Mouse (Mus musculus): ENCODE data around the gene P2rx3. TPM values are rescaled to one million over a fixed set of nuclear protein-coding genes. Genes with fewer than 3 reads are reported as not detected.
A peak's percentile ranks its signal among the peaks of the same experiment; 100 is the strongest.

P2rx3 gene
- polyA plus RNA-seq, 1 experiment from 2014 or later = 0.55 TPM

- Histone ChIP-seq H3K9ac (ENCODE audit: low read depth, low read length) (no peak within 1 kb of the TSS), H3K36me3 (ENCODE audit: control insufficient read depth, insufficient read depth) (no peaks in the 10 kb centered on the region)
Observed at GRCm38 (mm10) chr2:84980188-84980587, 57.1 kb downstream of the P2rx3 start, which contains the start of gene Prg2. TSS of gene Prg2 (plus strand) at chr2:84980461.

GRCm38 (mm10) chr2:84975580-84975979 is 61.7 kb downstream of the P2rx3 start:
- Histone ChIP-seq H3K36me3 (ENCODE audit: control insufficient read depth, insufficient read depth) (no peaks in the 10 kb centered on the region), H3K9me3 (replicated peaks; ENCODE audit: control insufficient read depth, low read length) (no peaks in the 10 kb centered on the region), H3K27ac (ENCODE audit: low read length) (no peak overlapping the region), H3K4me1 (ENCODE audit: control insufficient read depth, low read depth, low read length) (no peaks in the 10 kb centered on the region), H3K4me3 (ENCODE audit: low read depth, low read length) (no peak overlapping the region), H3K4me2 (ENCODE audit: low read depth, low read length) (no peak overlapping the region), H3K9ac (ENCODE audit: low read depth, low read length) (no peak overlapping the region), H3K27me3 (ENCODE audit: control insufficient read depth, insufficient read depth, low read depth, low read length) (no peaks in the 10 kb centered on the region)
- WGBS (ENCODE audit: insufficient replicate concordance) = 56% methylated on average over 2 of the region's 2 CpGs
- no peak for ATAC-seq (ENCODE audit: low read depth)

More at GRCm38 (mm10) chr2:84980188-84980587, 57.1 kb downstream of the P2rx3 start, which contains the start of gene Prg2:
- Histone ChIP-seq H3K9me3 (replicated peaks; ENCODE audit: control insufficient read depth, low read length) (no peaks in the 10 kb centered on the region), H3K4me2 (ENCODE audit: low read depth, low read length) (no peak within 1 kb of the TSS), H3K4me3 (ENCODE audit: low read depth, low read length) (no peak within 1 kb of the TSS), H3K27me3 (ENCODE audit: control insufficient read depth, insufficient read depth, low read depth, low read length) (no peaks in the 10 kb centered on the region), H3K4me1 (ENCODE audit: control insufficient read depth, low read depth, low read length) (no peaks in the 10 kb centered on the region), H3K27ac (ENCODE audit: low read length) (no peak within 1 kb of the TSS)
- WGBS (ENCODE audit: insufficient replicate concordance) = 35% methylated on average over 1 of the region's 1 CpGs
- ATAC-seq (ENCODE audit: low read depth) = no peak

GRCm38 (mm10) chr2:84967318-84967991 is 69.8 kb downstream of the P2rx3 start:
- ATAC-seq (ENCODE audit: low read depth) = peak; percentile 7; the same call in 1 of the 2 replicates
- Histone ChIP-seq H3K4me3 (ENCODE audit: low read depth, low read length) (no peak overlapping the region), H3K9me3 (replicated peaks; ENCODE audit: control insufficient read depth, low read length) (no peaks in the 10 kb centered on the region), H3K36me3 (ENCODE audit: control insufficient read depth, insufficient read depth) (no peaks in the 10 kb centered on the region), H3K4me1 (ENCODE audit: control insufficient read depth, low read depth, low read length) (peaks cover 2% of the 10 kb centered on the region), H3K27me3 (ENCODE audit: control insufficient read depth, insufficient read depth, low read depth, low read length) (no peaks in the 10 kb centered on the region), H3K4me2 (ENCODE audit: low read depth, low read length) (no peak overlapping the region), H3K9ac (ENCODE audit: low read depth, low read length) (no peak overlapping the region), H3K27ac (ENCODE audit: low read length) (0 out of 2 replicates have a peak overlapping the region, but pooled peaks have one; percentile 29)
- 45% methylated on average over 5 of the region's 5 CpGs for WGBS (ENCODE audit: insufficient replicate concordance)

GRCm38 (mm10) chr2:84964111-84964801 is 73.0 kb downstream of the P2rx3 start:
- Histone ChIP-seq H3K27ac (ENCODE audit: low read length) (no peak overlapping the region), H3K27me3 (ENCODE audit: control insufficient read depth, insufficient read depth, low read depth, low read length) (no peaks in the 10 kb centered on the region), H3K4me3 (ENCODE audit: low read depth, low read length) (no peak overlapping the region), H3K36me3 (ENCODE audit: control insufficient read depth, insufficient read depth) (peaks cover 2% of the 10 kb centered on the region; the same call in 1 of the 2 replicates), H3K4me2 (ENCODE audit: low read depth, low read length) (no peak overlapping the region), H3K9ac (ENCODE audit: low read depth, low read length) (no peak overlapping the region), H3K9me3 (replicated peaks; ENCODE audit: control insufficient read depth, low read length) (no peaks in the 10 kb centered on the region), H3K4me1 (ENCODE audit: control insufficient read depth, low read depth, low read length) (peaks cover 2% of the 10 kb centered on the region)
- WGBS (ENCODE audit: insufficient replicate concordance) = 82% methylated on average over 7 of the region's 7 CpGs
- no peak for ATAC-seq (ENCODE audit: low read depth)

GRCm38 (mm10) chr2:84962906-84963507 is 74.3 kb downstream of the P2rx3 start:
- 51% methylated on average over 6 of the region's 6 CpGs for WGBS (ENCODE audit: insufficient replicate concordance)
- Histone ChIP-seq H3K9me3 (replicated peaks; ENCODE audit: control insufficient read depth, low read length) (no peaks in the 10 kb centered on the region), H3K27me3 (ENCODE audit: control insufficient read depth, insufficient read depth, low read depth, low read length) (no peaks in the 10 kb centered on the region), H3K4me1 (ENCODE audit: control insufficient read depth, low read depth, low read length) (peaks cover 2% of the 10 kb centered on the region), H3K9ac (ENCODE audit: low read depth, low read length) (no peak overlapping the region), H3K4me2 (ENCODE audit: low read depth, low read length) (no peak overlapping the region), H3K36me3 (ENCODE audit: control insufficient read depth, insufficient read depth) (peaks cover 13% of the 10 kb centered on the region), H3K27ac (ENCODE audit: low read length) (0 out of 2 replicates have a peak overlapping the region, but pooled peaks have one; percentile 7), H3K4me3 (ENCODE audit: low read depth, low read length) (no peak overlapping the region)
- ATAC-seq (ENCODE audit: low read depth) = no peak

GRCm38 (mm10) chr2:84961901-84962300 is 75.4 kb downstream of the P2rx3 start:
- Histone ChIP-seq H3K4me1 (ENCODE audit: control insufficient read depth, low read depth, low read length) (peaks cover 2% of the 10 kb centered on the region), H3K4me3 (ENCODE audit: low read depth, low read length) (no peak overlapping the region), H3K9me3 (replicated peaks; ENCODE audit: control insufficient read depth, low read length) (no peaks in the 10 kb centered on the region), H3K9ac (ENCODE audit: low read depth, low read length) (no peak overlapping the region), H3K36me3 (ENCODE audit: control insufficient read depth, insufficient read depth) (peaks cover 24% of the 10 kb centered on the region), H3K27ac (ENCODE audit: low read length) (no peak overlapping the region), H3K4me2 (ENCODE audit: low read depth, low read length) (no peak overlapping the region), H3K27me3 (ENCODE audit: control insufficient read depth, insufficient read depth, low read depth, low read length) (no peaks in the 10 kb centered on the region)
- WGBS (ENCODE audit: insufficient replicate concordance) = 89% methylated on average over 3 of the region's 3 CpGs
- no peak for ATAC-seq (ENCODE audit: low read depth)

- peak overlapping the region; percentile 5; the same call in 1 of the 2 replicates for H3K27ac ChIP-seq (ENCODE audit: low read length)
- H3K4me1 ChIP-seq (ENCODE audit: control insufficient read depth, low read depth, low read length) = peaks cover 2% of the 10 kb centered on the region
- no peak overlapping the region for H3K4me3 ChIP-seq (ENCODE audit: low read depth, low read length)
- no peak overlapping the region for H3K9ac ChIP-seq (ENCODE audit: low read depth, low read length)
- H3K36me3 ChIP-seq (ENCODE audit: control insufficient read depth, insufficient read depth) = peaks cover 29% of the 10 kb centered on the region
- no peaks in the 10 kb centered on the region for H3K9me3 ChIP-seq (replicated peaks; ENCODE audit: control insufficient read depth, low read length)
- H3K4me2 ChIP-seq (ENCODE audit: low read depth, low read length) = no peak overlapping the region
- no peaks in the 10 kb centered on the region for H3K27me3 ChIP-seq (ENCODE audit: control insufficient read depth, insufficient read depth, low read depth, low read length)
- ATAC-seq (ENCODE audit: low read depth) = peak; percentile 60
- WGBS (ENCODE audit: insufficient replicate concordance) = 63% methylated on average over 2 of the region's 2 CpGs
Observed at GRCm38 (mm10) chr2:84961300-84961699, 76.0 kb downstream of the P2rx3 start.

- H3K4me1 ChIP-seq (ENCODE audit: control insufficient read depth, low read depth, low read length) = peaks cover 2% of the 10 kb centered on the region
- H3K36me3 ChIP-seq (ENCODE audit: control insufficient read depth, insufficient read depth) = peaks cover 50% of the 10 kb centered on the region
- WGBS (ENCODE audit: insufficient replicate concordance) = 79% methylated on average over 11 of the region's 11 CpGs
- H3K27me3 ChIP-seq (ENCODE audit: control insufficient read depth, insufficient read depth, low read depth, low read length) = no peaks in the 10 kb centered on the region
- H3K9ac ChIP-seq (ENCODE audit: low read depth, low read length) = no peak overlapping the region
- H3K4me2 ChIP-seq (ENCODE audit: low read depth, low read length) = no peak overlapping the region
- ATAC-seq (ENCODE audit: low read depth) = no peak
- H3K27ac ChIP-seq (ENCODE audit: low read length) = no peak overlapping the region
- H3K9me3 ChIP-seq (replicated peaks; ENCODE audit: control insufficient read depth, low read length) = no peaks in the 10 kb centered on the region
- H3K4me3 ChIP-seq (ENCODE audit: low read depth, low read length) = no peak overlapping the region
Observed at GRCm38 (mm10) chr2:84958588-84959264, 78.5 kb downstream of the P2rx3 start.
